Mouse (Mus musculus) liver, postnatal 0 days (tissue): Measurements from ENCODE around the gene Lifr. TPM values are rescaled to one million over a fixed set of nuclear protein-coding genes. Genes with fewer than 3 reads are reported as not detected.

ENCODE experiments used
- ATAC-seq: fragments of 200-750 bp; cut with Nextera tagmentation; 2 replicates; pipeline ENCODE4 v1.8.0; 2017; ENCODE audit warnings: mild to moderate bottlenecking, moderate library complexity
- DNase-seq: peaks from one replicate; pipeline ENCODE4 v3.0.0-alpha.2; 2016
- H3K27ac ChIP-seq: fragments of 300-500 bp; sonication (generic); 2 replicates; pipeline ENCODE4 v1.5.1; 2014; ENCODE audit warnings: antibody characterized with exemption, moderate library complexity, mild to moderate bottlenecking, low read depth
- H3K27me3 ChIP-seq: fragments of 300-500 bp; sonication (generic); 2 replicates; pipeline ENCODE4 v1.6.1; 2014; ENCODE audit warnings: low read length, control low read depth, mixed read lengths; ENCODE audit not compliant: insufficient read depth
- H3K36me3 ChIP-seq: fragments of 300-500 bp; sonication (generic); replicated peaks from 2 replicates; pipeline ENCODE4 v1.6.1; 2014; ENCODE audit warnings: mild to moderate bottlenecking, control low read depth, low read length, moderate library complexity, mixed read lengths; ENCODE audit not compliant: insufficient read depth
- H3K4me1 ChIP-seq: fragments of 300-500 bp; sonication (generic); 2 replicates; pipeline ENCODE4 v1.6.1; 2014; ENCODE audit warnings: antibody characterized with exemption, mild to moderate bottlenecking, control low read depth; ENCODE audit not compliant: insufficient read depth
- H3K4me2 ChIP-seq: fragments of 300-500 bp; sonication (generic); 2 replicates; pipeline ENCODE4 v1.6.1; 2014; ENCODE audit warnings: low read depth, mild to moderate bottlenecking, low read length, moderate library complexity, mixed read lengths
- H3K4me3 ChIP-seq: fragments of 300-500 bp; sonication (generic); 2 replicates; pipeline ENCODE4 v1.5.1; 2014; ENCODE audit warnings: low read depth, low read length
- H3K9ac ChIP-seq: fragments of 300-500 bp; sonication (generic); replicated peaks from 2 replicates; pipeline ENCODE4 v1.6.1; 2014; ENCODE audit warnings: mild to moderate bottlenecking, moderate library complexity
- H3K9me3 ChIP-seq: fragments of 300-500 bp; sonication (generic); 2 replicates; pipeline ENCODE4 v1.6.1; 2016; ENCODE audit warnings: mild to moderate bottlenecking, control low read depth, low read length, mixed read lengths
- CTCF ChIP-seq: sonication (generic); IDR thresholded peaks from 2 replicates; pipeline ENCODE4 v1.5.1; 2016; ENCODE audit warnings: antibody characterized with exemption, low read depth
- EP300 ChIP-seq: IDR thresholded peaks from 2 replicates; pipeline ENCODE4 v1.6.1; 2016; ENCODE audit warnings: antibody characterized with exemption, low read depth, mild to moderate bottlenecking
- WGBS: fragments of 180-500 bp; shearing (Covaris S2); extraction: QIAGEN DNeasy Blood & Tissue Kit; methylation state at CpG from one replicate; pipeline ENCODE4 v1.1.7; 2014; ENCODE audit not compliant: insufficient replicate concordance; 5-methylcytosine and 5-hydroxymethylcytosine counted together
- polyA plus RNA-seq: library from polyadenylated mRNA; unstranded; fragments of >200 nt; fragmentation: Nextera tagmentation; extraction: Ambion mirVana; gene quantifications from 2 replicates; pipeline ENCODE4 v1.2.1, GENCODE M21; 2015

Gene Lifr
- polyA plus RNA-seq, 1 experiment from 2014 or later = 49.1 TPM

DNA sequence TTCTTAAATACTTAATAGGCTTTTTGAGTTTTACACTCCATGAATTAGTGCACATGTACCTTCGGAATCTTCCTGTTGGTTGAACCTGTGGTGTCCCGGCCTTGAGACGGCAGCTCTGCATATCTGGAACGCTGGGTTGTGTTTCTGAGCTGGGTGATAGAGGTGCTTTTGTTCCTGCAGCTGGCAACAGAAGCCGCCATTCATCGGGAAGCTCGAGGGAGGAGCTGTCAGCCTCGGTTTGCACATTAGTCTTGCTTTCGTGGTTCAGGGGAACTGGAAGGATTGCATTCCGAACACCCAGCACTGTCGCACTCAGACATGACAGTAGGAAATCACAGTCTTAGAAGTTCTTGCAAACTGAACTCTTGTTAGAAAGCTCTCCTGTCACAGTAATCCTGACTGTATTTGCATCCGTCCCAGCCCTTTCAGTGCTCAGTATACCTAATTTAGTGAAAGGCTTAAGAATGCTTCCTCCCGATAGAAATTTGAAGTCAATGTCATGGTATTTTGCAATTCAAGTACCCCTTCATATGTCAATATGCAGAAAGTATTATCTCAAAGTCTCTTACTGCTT lies 103.8 kb downstream of the Lifr start:
- H3K4me2 ChIP-seq = no peak overlapping the region
- no peak overlapping the region for H3K9ac ChIP-seq
- no peak for TF ChIP-seq EP300
- TF ChIP-seq CTCF = no peak
- no peak overlapping the region for H3K27ac ChIP-seq
- DNase-seq = no peak
- no peaks in the 10 kb centered on the region for H3K4me1 ChIP-seq
- H3K4me3 ChIP-seq = no peak overlapping the region
- 59% methylated on average over 13 of the region's 13 CpGs for WGBS
- H3K9me3 ChIP-seq = no peaks in the 10 kb centered on the region
- H3K27me3 ChIP-seq = no peaks in the 10 kb centered on the region
- no peak for ATAC-seq
- peaks cover 9% of the 10 kb centered on the region for H3K36me3 ChIP-seq

DNA sequence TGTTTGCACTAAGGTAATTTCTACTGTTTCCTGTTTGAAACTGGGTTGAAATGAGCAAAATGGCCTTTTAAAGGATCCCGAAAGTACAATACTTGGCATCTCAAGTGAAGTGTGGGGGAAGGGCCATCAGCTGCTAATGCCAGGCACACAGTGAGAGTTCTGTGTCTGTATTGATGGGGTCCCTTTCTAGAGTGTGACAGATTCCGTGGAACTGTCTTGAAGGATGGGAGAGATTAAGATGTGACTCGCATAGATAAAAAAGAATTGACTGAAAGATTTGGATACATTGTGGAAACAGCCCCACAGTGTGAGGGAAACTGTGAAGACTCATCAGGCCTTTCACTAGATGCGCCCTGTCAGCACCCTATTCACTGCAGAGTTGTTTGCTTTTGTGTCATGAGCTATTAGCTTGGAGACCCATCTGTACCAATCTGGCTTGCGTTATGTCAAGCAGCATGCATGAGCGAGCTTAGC lies 104.4 kb downstream of the Lifr start:
- TF ChIP-seq EP300 = no peak
- Histone ChIP-seq H3K4me3 (no peak overlapping the region), H3K27me3 (no peaks in the 10 kb centered on the region), H3K9ac (no peak overlapping the region), H3K4me2 (no peak overlapping the region), H3K9me3 (no peaks in the 10 kb centered on the region), H3K4me1 (no peaks in the 10 kb centered on the region), H3K27ac (no peak overlapping the region), H3K36me3 (peaks cover 9% of the 10 kb centered on the region; the same call in 1 of the 2 replicates)
- no peak for DNase-seq
- ATAC-seq = no peak
- 79% methylated on average over 6 of the region's 6 CpGs for WGBS

DNA sequence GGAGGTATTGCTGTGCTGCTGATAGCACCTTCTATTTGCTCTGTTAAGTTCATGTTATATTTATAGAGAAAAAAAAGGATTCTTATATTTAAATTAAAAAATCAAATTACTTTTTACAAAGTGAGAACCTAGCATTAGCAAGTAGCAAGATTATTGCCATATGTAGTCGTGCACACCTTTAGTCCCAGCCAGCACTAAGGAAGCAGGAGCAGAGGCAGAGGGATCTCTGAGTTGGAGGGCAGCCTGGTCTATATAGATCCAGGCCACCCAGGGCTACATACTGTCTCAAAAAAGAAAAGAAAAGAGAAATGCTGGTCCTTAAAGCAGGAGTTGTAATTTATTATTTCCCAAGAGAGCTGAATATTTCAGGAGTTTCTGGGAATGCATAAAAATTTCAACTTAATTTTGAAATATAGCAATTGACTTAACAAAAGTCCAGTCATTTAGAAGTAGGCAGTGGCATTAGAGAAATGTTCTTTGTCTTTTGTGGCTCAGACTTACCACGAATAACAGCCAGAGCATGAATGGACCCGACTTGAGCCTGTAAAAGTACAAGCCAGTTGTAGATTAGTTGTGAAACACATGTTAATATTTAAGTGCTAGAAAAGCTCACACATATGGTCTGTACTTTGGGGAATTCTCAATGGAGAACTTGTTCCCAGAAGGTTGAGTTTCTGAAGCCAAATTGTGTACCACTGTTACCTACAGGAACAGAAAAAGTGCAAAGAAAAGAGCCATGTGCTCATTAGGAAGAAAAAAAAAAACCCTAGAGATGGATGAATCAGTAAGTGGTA lies 107.4 kb downstream of the Lifr start:
- H3K4me2 ChIP-seq = no peak overlapping the region
- TF ChIP-seq CTCF (no peak), EP300 (no peak)
- no peaks in the 10 kb centered on the region for H3K27me3 ChIP-seq
- H3K9ac ChIP-seq = no peak overlapping the region
- no peaks in the 10 kb centered on the region for H3K36me3 ChIP-seq
- H3K27ac ChIP-seq = no peak overlapping the region
- DNase-seq (no peak), ATAC-seq (no peak)
- no peak overlapping the region for H3K4me3 ChIP-seq
- WGBS = 65% methylated on average over 3 of the region's 3 CpGs
- H3K9me3 ChIP-seq = no peaks in the 10 kb centered on the region
- H3K4me1 ChIP-seq = no peaks in the 10 kb centered on the region

- Histone ChIP-seq H3K27me3 (no peaks in the 10 kb centered on the region), H3K4me2 (no peak overlapping the region), H3K36me3 (no peaks in the 10 kb centered on the region), H3K27ac (no peak overlapping the region), H3K4me3 (no peak overlapping the region), H3K9ac (no peak overlapping the region), H3K4me1 (no peaks in the 10 kb centered on the region), H3K9me3 (no peaks in the 10 kb centered on the region)
- TF ChIP-seq EP300 = no peak
- no peak for TF ChIP-seq CTCF
- ATAC-seq = no peak
- DNase-seq = no peak
- 75% methylated on average over 2 of the region's 2 CpGs for WGBS
Observed at GRCm38 (mm10) chr15:7198816-7199215, 108.4 kb downstream of the Lifr start.

- Histone ChIP-seq H3K27ac (no peak overlapping the region), H3K4me3 (no peak overlapping the region), H3K4me1 (no peaks in the 10 kb centered on the region), H3K27me3 (0 out of 2 replicates have a peak, but pooled peaks cover 6% of the 10 kb centered on the region), H3K4me2 (no peak overlapping the region), H3K36me3 (no peaks in the 10 kb centered on the region), H3K9ac (no peak overlapping the region), H3K9me3 (no peaks in the 10 kb centered on the region)
- WGBS = 64% methylated on average over 6 of the region's 6 CpGs
- DNase-seq = no peak
- ATAC-seq = no peak
- no peak for TF ChIP-seq EP300
- TF ChIP-seq CTCF = no peak
Observed at GRCm38 (mm10) chr15:7200286-7200685, 109.9 kb downstream of the Lifr start.

DNA sequence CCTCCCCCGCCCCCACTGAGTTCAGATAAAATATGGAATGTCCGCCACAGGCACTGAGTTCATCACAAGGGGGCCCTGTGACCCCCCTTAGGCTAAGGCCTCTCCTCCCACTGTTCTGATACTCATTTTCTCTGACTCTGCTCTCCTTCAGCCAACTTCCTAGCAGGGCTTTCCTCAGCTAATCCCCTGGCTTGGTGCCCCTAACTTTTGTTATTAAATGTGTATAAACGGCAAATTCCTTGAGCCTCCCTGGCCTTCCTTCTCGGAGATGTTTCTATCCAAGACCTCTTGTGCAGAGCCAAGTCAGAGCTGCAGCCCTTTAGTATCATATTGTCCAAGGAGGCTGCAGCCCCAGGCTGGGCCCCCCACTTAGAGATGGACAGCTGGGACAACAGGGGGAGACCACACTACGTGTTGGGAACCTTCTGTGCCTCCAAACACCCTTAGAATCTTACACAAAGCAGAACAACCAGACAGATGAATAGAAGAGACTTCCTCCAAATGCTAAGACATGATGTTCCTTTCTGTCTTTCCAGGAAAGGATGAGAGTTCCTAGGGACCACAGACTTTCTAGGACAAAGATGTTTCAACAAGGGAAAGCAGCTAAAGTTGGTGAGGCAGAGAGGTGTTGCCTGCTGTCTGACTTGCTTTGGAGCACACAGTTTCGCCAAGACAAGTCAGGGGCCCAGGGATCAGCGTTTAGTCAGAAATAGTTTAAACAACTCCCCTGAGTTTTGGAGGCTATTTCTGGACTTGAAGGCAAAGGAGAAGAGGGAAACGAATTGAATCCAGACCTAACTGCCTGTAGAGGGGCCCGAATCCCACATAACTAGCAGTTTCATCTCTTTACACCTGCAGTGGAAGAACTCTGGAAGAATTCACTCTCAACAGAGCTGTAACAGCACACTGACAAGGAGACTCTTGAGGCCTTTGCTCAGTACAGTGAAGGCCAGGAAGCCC lies 111.3 kb downstream of the Lifr start:
- no peak overlapping the region for H3K4me3 ChIP-seq
- no peak overlapping the region for H3K4me2 ChIP-seq
- WGBS = 51% methylated on average over 9 of the region's 9 CpGs
- no peaks in the 10 kb centered on the region for H3K36me3 ChIP-seq
- H3K9me3 ChIP-seq = no peaks in the 10 kb centered on the region
- no peak overlapping the region for H3K9ac ChIP-seq
- 0 out of 2 replicates have a peak overlapping the region, but pooled peaks have one; percentile 7 for H3K27ac ChIP-seq
- 0 out of 2 replicates have a peak, but pooled peaks cover 9% of the 10 kb centered on the region for H3K27me3 ChIP-seq
- no peaks in the 10 kb centered on the region for H3K4me1 ChIP-seq
- TF ChIP-seq EP300 (no peak), CTCF (no peak)
- ATAC-seq (0 out of 2 replicates have a peak, but pooled peaks have one; percentile 29), DNase-seq (no peak)
